Mouse (Mus musculus): ENCODE results near the gene Slc35b1. TPM values are rescaled to one million over a fixed set of nuclear protein-coding genes. Genes with fewer than 3 reads are reported as not detected.

Slc35b1 gene
- polyA plus RNA-seq, 1 experiment from 2014 or later, result 147 TPM

GRCm38 (mm10) chr11:95396548-95396947 lies 12.1 kb downstream of the Slc35b1 start:
- no peaks in the 10 kb centered on the region for H3K27me3 ChIP-seq (replicated peaks; ENCODE audit: control insufficient read depth, insufficient read depth, low read length)
- H3K9ac ChIP-seq (ENCODE audit: low read depth, low read length), result 0 out of 2 replicates have a peak overlapping the region, but pooled peaks have one; percentile 18
- no peak for ATAC-seq
- no peak overlapping the region for H3K27ac ChIP-seq (ENCODE audit: low read depth, low read length)
- H3K9me3 ChIP-seq (ENCODE audit: control insufficient read depth, low read length), result no peaks in the 10 kb centered on the region
- H3K4me2 ChIP-seq (ENCODE audit: low read length), result no peak overlapping the region
- 50% methylated on average over 1 of the region's 1 CpGs for WGBS
- H3K4me3 ChIP-seq (ENCODE audit: low read length), result no peak overlapping the region
- H3K4me1 ChIP-seq (ENCODE audit: control insufficient read depth, insufficient read depth, low read depth, low read length), result peaks cover 7% of the 10 kb centered on the region
- H3K36me3 ChIP-seq (ENCODE audit: control insufficient read depth, insufficient read depth, low read length), result 0 out of 2 replicates have a peak, but pooled peaks cover 2% of the 10 kb centered on the region

DNA sequence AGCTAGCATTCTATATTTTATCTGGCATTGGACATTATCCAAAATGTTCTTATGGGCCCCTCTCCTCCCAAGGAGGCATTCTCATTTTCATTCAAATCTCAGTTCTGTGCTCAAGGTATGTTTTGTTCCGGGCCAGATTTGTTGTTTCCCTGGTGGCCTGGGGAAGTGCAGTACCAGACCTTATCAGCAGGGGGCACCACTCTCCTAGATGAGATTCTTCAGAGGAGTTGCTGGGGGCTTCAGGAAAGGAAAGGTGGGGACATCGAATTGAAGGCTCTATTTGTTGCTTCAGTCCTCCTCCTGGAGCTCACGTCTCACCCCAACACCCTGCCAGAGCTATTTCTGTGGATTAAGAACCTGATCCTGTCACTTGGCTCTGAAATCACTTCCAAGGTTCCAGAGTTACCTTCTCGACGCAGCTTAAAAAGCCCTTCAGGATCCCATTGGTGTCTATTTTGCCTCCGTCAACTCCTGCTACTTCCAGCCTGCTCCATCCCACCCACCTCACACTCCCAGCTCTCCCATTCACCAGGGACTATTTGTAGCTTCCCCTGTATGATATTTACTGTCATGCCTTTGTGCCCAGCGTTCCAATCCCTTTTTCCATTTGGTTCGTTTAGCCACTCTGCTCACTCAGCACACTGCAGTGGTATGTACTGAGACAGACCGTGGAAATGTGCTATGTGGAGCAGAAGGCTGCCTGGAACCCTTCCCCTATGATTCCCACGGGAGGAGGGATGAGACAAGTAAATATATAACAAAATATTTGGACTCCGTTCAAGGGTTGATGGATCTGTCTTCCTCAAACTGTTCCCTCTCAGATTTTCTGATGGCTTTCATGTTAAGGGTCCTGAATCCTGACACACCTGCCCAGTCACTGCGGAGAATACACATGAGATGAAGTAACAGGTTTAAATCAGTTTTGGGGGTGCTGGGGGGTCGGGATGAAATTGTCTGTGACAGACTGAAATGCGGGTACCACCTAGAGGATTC lies 13.6 kb downstream of the Slc35b1 start:
- Histone ChIP-seq H3K4me2 (ENCODE audit: low read length) (no peak overlapping the region), H3K4me3 (ENCODE audit: low read length) (no peak overlapping the region), H3K27me3 (replicated peaks; ENCODE audit: control insufficient read depth, insufficient read depth, low read length) (no peaks in the 10 kb centered on the region), H3K9me3 (ENCODE audit: control insufficient read depth, low read length) (no peaks in the 10 kb centered on the region), H3K27ac (ENCODE audit: low read depth, low read length) (no peak overlapping the region), H3K36me3 (ENCODE audit: control insufficient read depth, insufficient read depth, low read length) (no peaks in the 10 kb centered on the region), H3K4me1 (ENCODE audit: control insufficient read depth, insufficient read depth, low read depth, low read length) (peaks cover 3% of the 10 kb centered on the region), H3K9ac (ENCODE audit: low read depth, low read length) (no peak overlapping the region)
- ATAC-seq, result no peak
- WGBS, result 58% methylated on average over 14 of the region's 14 CpGs

DNA sequence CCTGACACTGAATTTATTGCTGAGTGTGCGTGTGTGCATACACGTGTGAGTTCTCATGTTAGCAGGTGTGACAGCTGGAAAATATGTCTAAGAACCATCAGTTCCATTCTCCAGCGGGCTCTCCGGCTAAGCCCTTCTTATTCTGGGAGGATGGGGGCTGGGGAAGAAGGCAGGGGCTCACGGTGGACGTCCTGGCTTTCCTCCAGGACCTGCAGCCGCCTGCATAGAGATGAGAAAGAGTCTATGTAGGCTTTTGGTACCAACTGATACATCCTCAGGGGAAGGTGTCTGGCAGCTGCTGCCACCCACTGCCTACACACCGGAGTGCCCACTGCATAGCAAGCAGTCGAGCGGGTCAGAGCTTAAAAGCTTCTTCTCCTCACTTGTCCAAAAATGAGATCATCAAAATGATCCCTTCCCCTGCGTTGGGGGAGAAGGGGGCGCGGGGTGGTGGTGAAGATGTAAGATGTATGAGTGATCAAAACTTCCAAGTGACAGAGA lies 15.1 kb downstream of the Slc35b1 start:
- Histone ChIP-seq H3K4me3 (ENCODE audit: low read length) (no peak overlapping the region), H3K9me3 (ENCODE audit: control insufficient read depth, low read length) (no peaks in the 10 kb centered on the region), H3K4me1 (ENCODE audit: control insufficient read depth, insufficient read depth, low read depth, low read length) (peaks cover 3% of the 10 kb centered on the region; the same call in 1 of the 2 replicates), H3K27me3 (replicated peaks; ENCODE audit: control insufficient read depth, insufficient read depth, low read length) (no peaks in the 10 kb centered on the region), H3K36me3 (ENCODE audit: control insufficient read depth, insufficient read depth, low read length) (no peaks in the 10 kb centered on the region), H3K9ac (ENCODE audit: low read depth, low read length) (no peak overlapping the region), H3K4me2 (ENCODE audit: low read length) (no peak overlapping the region), H3K27ac (ENCODE audit: low read depth, low read length) (no peak overlapping the region)
- WGBS, result 52% methylated on average over 13 of the region's 13 CpGs
- ATAC-seq, result no peak

DNA sequence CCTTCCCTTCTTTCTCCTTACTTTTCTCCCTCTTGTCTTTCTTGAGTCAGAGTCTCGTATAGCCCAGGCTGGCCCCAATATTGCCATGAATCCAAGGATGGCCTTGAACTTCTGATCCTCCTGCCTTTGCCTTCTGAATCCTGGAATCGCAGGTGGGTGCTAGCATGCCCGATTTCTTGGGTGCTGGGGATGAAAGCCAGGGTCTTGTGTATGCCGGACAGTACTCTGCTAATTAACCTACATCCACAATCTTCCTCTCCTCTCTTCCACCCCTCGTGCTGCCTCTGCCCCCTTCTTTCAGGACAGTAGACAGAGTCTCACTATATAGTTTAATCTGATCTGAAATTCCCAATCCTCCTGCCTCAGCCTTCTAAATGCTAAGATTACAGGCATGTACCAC lies 17.1 kb downstream of the Slc35b1 start:
- H3K9ac ChIP-seq (ENCODE audit: low read depth, low read length), result no peak overlapping the region
- H3K27me3 ChIP-seq (replicated peaks; ENCODE audit: control insufficient read depth, insufficient read depth, low read length), result no peaks in the 10 kb centered on the region
- H3K4me2 ChIP-seq (ENCODE audit: low read length), result no peak overlapping the region
- no peak for ATAC-seq
- H3K4me1 ChIP-seq (ENCODE audit: control insufficient read depth, insufficient read depth, low read depth, low read length), result peaks cover 3% of the 10 kb centered on the region; the same call in 1 of the 2 replicates
- no peaks in the 10 kb centered on the region for H3K9me3 ChIP-seq (ENCODE audit: control insufficient read depth, low read length)
- WGBS, result 94% methylated on average over 5 of the region's 5 CpGs
- no peaks in the 10 kb centered on the region for H3K36me3 ChIP-seq (ENCODE audit: control insufficient read depth, insufficient read depth, low read length)
- no peak overlapping the region for H3K4me3 ChIP-seq (ENCODE audit: low read length)
- H3K27ac ChIP-seq (ENCODE audit: low read depth, low read length), result no peak overlapping the region

DNA sequence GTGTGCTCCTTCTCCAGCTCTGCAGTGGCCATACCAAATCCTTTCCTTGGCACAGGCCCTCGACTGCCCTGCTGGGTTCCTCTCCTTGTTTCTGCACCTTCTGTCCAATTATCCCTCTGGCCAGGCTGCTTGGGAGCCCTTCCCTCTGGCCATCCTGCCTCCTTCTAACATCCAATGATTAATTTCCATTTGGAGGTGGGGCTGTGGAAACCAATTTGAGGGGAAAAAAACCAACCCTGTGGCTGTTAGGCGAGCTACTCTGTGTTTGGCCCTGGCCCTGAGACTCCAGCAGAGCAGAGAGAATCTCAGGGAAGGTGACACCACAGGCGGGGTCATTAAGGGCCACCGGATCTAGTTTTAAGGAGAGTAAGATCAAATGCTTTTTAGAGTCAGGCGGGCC lies 17.7 kb downstream of the Slc35b1 start:
- ATAC-seq, result peak; percentile 50; the same call in 1 of the 2 replicates
- Histone ChIP-seq H3K27ac (ENCODE audit: low read depth, low read length) (no peak overlapping the region), H3K9me3 (ENCODE audit: control insufficient read depth, low read length) (no peaks in the 10 kb centered on the region), H3K36me3 (ENCODE audit: control insufficient read depth, insufficient read depth, low read length) (no peaks in the 10 kb centered on the region), H3K4me1 (ENCODE audit: control insufficient read depth, insufficient read depth, low read depth, low read length) (peaks cover 3% of the 10 kb centered on the region; the same call in 1 of the 2 replicates), H3K4me2 (ENCODE audit: low read length) (no peak overlapping the region), H3K9ac (ENCODE audit: low read depth, low read length) (no peak overlapping the region), H3K4me3 (ENCODE audit: low read length) (no peak overlapping the region), H3K27me3 (replicated peaks; ENCODE audit: control insufficient read depth, insufficient read depth, low read length) (no peaks in the 10 kb centered on the region)
- 27% methylated on average over 5 of the region's 5 CpGs for WGBS

- no peak overlapping the region for H3K4me2 ChIP-seq (ENCODE audit: low read length)
- H3K4me1 ChIP-seq (ENCODE audit: control insufficient read depth, insufficient read depth, low read depth, low read length), result peaks cover 3% of the 10 kb centered on the region; the same call in 1 of the 2 replicates
- H3K27me3 ChIP-seq (replicated peaks; ENCODE audit: control insufficient read depth, insufficient read depth, low read length), result no peaks in the 10 kb centered on the region
- no peak for ATAC-seq
- H3K9me3 ChIP-seq (ENCODE audit: control insufficient read depth, low read length), result no peaks in the 10 kb centered on the region
- H3K9ac ChIP-seq (ENCODE audit: low read depth, low read length), result no peak overlapping the region
- H3K4me3 ChIP-seq (ENCODE audit: low read length), result no peak overlapping the region
- H3K36me3 ChIP-seq (ENCODE audit: control insufficient read depth, insufficient read depth, low read length), result no peaks in the 10 kb centered on the region
- 29% methylated on average over 8 of the region's 8 CpGs for WGBS
- no peak overlapping the region for H3K27ac ChIP-seq (ENCODE audit: low read depth, low read length)
Measured at GRCm38 (mm10) chr11:95402658-95403101, 18.2 kb downstream of the Slc35b1 start.

DNA sequence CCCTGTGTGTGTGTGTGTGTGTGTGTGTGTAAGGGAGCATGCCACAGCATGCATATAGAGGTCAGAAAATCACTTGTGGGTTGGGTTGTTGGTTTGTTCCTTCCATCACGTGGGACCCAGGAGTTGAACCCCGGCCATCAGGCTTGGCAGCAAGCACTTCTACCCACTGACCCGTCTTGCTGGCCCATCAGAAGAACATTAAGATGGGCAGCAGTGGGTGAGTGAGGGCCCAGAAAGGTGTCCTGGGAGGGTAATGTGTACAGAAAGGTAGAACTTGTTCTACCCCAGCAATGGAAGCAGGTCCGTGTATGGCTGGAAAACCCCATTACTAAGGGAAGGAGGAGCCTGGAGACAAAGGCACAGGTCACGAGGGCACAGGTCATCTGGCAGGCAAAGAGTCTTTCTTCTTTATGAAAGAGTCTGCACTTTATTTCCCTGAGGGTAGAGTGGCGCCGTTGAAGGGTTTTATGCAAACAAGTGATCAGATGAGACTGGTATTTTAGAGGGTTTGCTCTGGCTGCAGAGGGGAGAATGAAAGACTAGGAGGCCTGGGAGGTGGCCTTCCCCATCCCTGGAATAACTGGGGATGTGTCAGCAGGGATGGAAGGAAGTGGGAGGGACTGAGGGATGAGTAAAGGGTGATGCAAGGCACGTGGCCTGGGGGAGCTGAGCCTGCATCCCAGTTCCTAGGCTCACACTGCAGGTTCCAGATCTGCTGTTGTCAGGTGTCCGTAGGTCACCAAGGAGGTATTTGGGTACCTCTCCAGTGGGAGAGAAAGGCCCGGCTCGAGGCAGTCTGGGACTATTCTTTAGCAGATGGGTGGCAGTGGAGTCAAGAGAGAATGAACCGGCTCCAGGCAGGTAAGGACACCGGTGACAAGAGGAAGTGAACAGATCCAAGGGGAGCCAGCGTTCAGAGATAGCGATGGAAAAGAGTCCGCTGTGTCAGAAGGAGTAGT lies 19.2 kb downstream of the Slc35b1 start:
- Histone ChIP-seq H3K4me1 (ENCODE audit: control insufficient read depth, insufficient read depth, low read depth, low read length) (peaks cover 3% of the 10 kb centered on the region; the same call in 1 of the 2 replicates), H3K9ac (ENCODE audit: low read depth, low read length) (no peak overlapping the region), H3K36me3 (ENCODE audit: control insufficient read depth, insufficient read depth, low read length) (no peaks in the 10 kb centered on the region), H3K9me3 (ENCODE audit: control insufficient read depth, low read length) (no peaks in the 10 kb centered on the region), H3K4me2 (ENCODE audit: low read length) (no peak overlapping the region), H3K27me3 (replicated peaks; ENCODE audit: control insufficient read depth, insufficient read depth, low read length) (no peaks in the 10 kb centered on the region), H3K27ac (ENCODE audit: low read depth, low read length) (no peak overlapping the region), H3K4me3 (ENCODE audit: low read length) (no peak overlapping the region)
- no peak for ATAC-seq
- WGBS, result 65% methylated on average over 16 of the region's 16 CpGs

- H3K9ac ChIP-seq (ENCODE audit: low read depth, low read length), result no peak overlapping the region
- no peak overlapping the region for H3K4me2 ChIP-seq (ENCODE audit: low read length)
- no peaks in the 10 kb centered on the region for H3K9me3 ChIP-seq (ENCODE audit: control insufficient read depth, low read length)
- WGBS, result 82% methylated on average over 4 of the region's 4 CpGs
- H3K4me1 ChIP-seq (ENCODE audit: control insufficient read depth, insufficient read depth, low read depth, low read length), result no peaks in the 10 kb centered on the region
- H3K27me3 ChIP-seq (replicated peaks; ENCODE audit: control insufficient read depth, insufficient read depth, low read length), result no peaks in the 10 kb centered on the region
- no peak overlapping the region for H3K4me3 ChIP-seq (ENCODE audit: low read length)
- H3K27ac ChIP-seq (ENCODE audit: low read depth, low read length), result no peak overlapping the region
- no peaks in the 10 kb centered on the region for H3K36me3 ChIP-seq (ENCODE audit: control insufficient read depth, insufficient read depth, low read length)
- no peak for ATAC-seq
Measured at GRCm38 (mm10) chr11:95405771-95406170, 21.3 kb downstream of the Slc35b1 start.

Data from hindbrain, embryonic 16.5 days (tissue).